Mouse (Mus musculus) ES-E14 (cell line): Measurements from ENCODE around the gene Cdc26.

Source experiments
- MAFK ChIP-seq: IDR thresholded peaks from 2 replicates; pipeline ENCODE4 v1.6.1; 2014; ENCODE audit warnings: mild to moderate bottlenecking, low read depth, low read length, inconsistent platforms; ENCODE audit not compliant: insufficient read depth
- ZC3H11A ChIP-seq: IDR thresholded peaks from 2 replicates; pipeline ENCODE4 v1.6.1; 2012; ENCODE audit warnings: low read depth, mild to moderate bottlenecking, inconsistent platforms, low read length, borderline replicate concordance
- ZNF384 ChIP-seq: IDR thresholded peaks from 2 replicates; pipeline ENCODE4 v1.6.1; 2012; ENCODE audit warnings: low read depth, low read length, inconsistent platforms

DNA sequence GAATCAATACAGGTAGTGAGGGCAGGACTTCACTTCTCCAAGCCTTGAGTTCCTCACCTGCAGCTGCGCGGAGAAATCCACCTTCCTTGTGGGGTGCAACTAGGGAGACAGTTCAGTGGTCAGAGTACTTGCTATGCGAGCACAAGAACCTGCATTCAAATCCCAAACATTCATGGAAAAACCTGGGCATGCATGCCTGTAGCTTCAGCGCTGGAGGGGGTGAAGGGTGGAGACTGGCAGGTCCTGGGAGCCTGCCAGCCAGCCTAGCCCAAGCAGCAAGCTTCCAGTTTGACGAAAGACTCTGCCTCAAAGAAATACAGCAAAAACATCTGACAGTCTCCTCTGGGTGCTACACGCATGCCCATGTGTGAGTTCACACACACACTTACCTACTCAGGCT lies 26.6 kb upstream of the Cdc26 start, which contains the start of gene Rnf183:
- TF ChIP-seq ZC3H11A, result no peak
- no peak for TF ChIP-seq ZNF384
- no peak for TF ChIP-seq MAFK
